ENCODE assay signal across 18 mouse cellular contexts in genomic region chr1:177007405-177007804, GRCm38 (mm10).
"Had no signal": no experiment of that assay in that cellular context is flagged by ENCODE, and none has a peak within 500 bp of the region (broad histone marks: within the 10 kb centered on the region; RNA-seq: fewer than 3 reads in every experiment).

No protein-coding gene starts in this region.

- H3K4me3 ChIP-seq: intestine, embryonic 15.5 days; kidney, embryonic 15.5 days; liver, embryonic 12.5 days; liver, embryonic 15.5 days; midbrain, embryonic 13.5 days; myocyte; neural tube, embryonic 13.5 days; stomach, embryonic 15.5 days had no signal

- H3K4me1 ChIP-seq: intestine, embryonic 15.5 days; liver, embryonic 15.5 days had no signal

- H3K9me3 ChIP-seq: intestine, embryonic 15.5 days; kidney, embryonic 15.5 days; liver, embryonic 12.5 days; liver, embryonic 15.5 days; midbrain, embryonic 13.5 days; neural tube, embryonic 13.5 days; stomach, embryonic 15.5 days had no signal

- H3K27ac ChIP-seq: intestine, embryonic 15.5 days; kidney, embryonic 15.5 days; liver, embryonic 12.5 days; liver, embryonic 15.5 days; midbrain, embryonic 13.5 days; neural tube, embryonic 13.5 days; stomach, embryonic 15.5 days had no signal

- H3K27me3 ChIP-seq: intestine, embryonic 15.5 days; kidney, embryonic 15.5 days; liver, embryonic 12.5 days; liver, embryonic 15.5 days; midbrain, embryonic 13.5 days; neural tube, embryonic 13.5 days; stomach, embryonic 15.5 days had no signal

- H3K36me3 ChIP-seq: intestine, embryonic 15.5 days; kidney, embryonic 15.5 days; liver, embryonic 12.5 days; liver, embryonic 15.5 days; midbrain, embryonic 13.5 days; neural tube, embryonic 13.5 days; stomach, embryonic 15.5 days had no signal

- ATAC-seq: intestine, embryonic 15.5 days; liver, embryonic 12.5 days; midbrain, embryonic 13.5 days; midbrain, embryonic 16.5 days had no signal

- H3K4me2 ChIP-seq: intestine, embryonic 15.5 days; kidney, embryonic 15.5 days; liver, embryonic 12.5 days; liver, embryonic 15.5 days; lung, embryonic 14.5 days; midbrain, embryonic 13.5 days; neural tube, embryonic 13.5 days; stomach, embryonic 15.5 days had no signal

- DNase-seq: kidney, adult 11 months; kidney, adult 8-10 months; kidney, postnatal 10 days; kidney, postnatal 36 days; lung, embryonic 14.5 days; retina, postnatal 1 day; right cerebral cortex, postnatal 25 days; spleen, adult 18-20 months; thymus, postnatal 25 days had no signal

- H3K9ac ChIP-seq: intestine, embryonic 15.5 days; kidney, embryonic 15.5 days; liver, embryonic 12.5 days; liver, embryonic 15.5 days; lung, embryonic 14.5 days; midbrain, embryonic 13.5 days; neural tube, embryonic 13.5 days; stomach, embryonic 15.5 days had no signal
